Mouse (Mus musculus) heart, postnatal 0 days (tissue): ENCODE measurements at regions not wholly inside any gene's neighbourhood (a gene's known extent, or its start where the extent isn't known, plus 50 kb on each side); places are given as distances from the start of the nearest gene placed in this dataset.

ENCODE experiments used
- CTCF ChIP-seq: IDR thresholded peaks from 2 replicates; pipeline ENCODE4 v1.5.1; 2016; ENCODE audit warnings: antibody characterized with exemption, control low read depth, low read depth
- EP300 ChIP-seq: IDR thresholded peaks from 2 replicates; pipeline ENCODE4 v1.6.1; 2016; ENCODE audit warnings: antibody characterized with exemption, low read depth

- no peak for TF ChIP-seq CTCF
- TF ChIP-seq EP300 = no peak
These were observed 296.3 kb upstream of the Gm4791 start for GRCm38 (mm10) chr9:46702053-46702900.
